Mouse (Mus musculus): ENCODE data around the gene Dnm1.

Dnm1 gene

GRCm38 (mm10) chr2:32275823-32276222, 77.3 kb downstream of the Dnm1 start:
- DNase-seq (ENCODE audit: low spot score): no peak

DNA sequence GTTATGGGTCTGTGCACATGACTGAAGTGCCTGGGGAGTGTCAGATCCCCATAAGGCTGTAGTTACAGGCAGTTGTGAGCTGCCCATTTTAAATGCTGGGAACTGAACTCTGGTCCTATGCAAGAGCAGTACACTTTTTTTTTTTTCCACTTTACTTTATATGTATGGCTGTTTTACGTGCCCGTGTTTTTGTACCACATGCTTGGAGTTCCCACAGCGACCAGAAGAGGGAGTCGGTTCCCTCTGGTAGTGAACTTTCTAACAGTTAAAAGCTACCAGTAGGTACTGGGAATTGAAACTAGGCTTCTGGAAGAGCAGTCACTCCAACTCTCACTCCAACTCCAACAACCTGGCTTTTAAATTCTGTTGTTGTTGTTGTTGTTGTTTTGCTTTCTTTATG, 92.5 kb downstream of the Dnm1 start:
- peak; percentile 71 for DNase-seq (ENCODE audit: low spot score)

- DNase-seq (ENCODE audit: low spot score): peak; percentile 88
These were observed 93.3 kb downstream of the Dnm1 start, which contains the start of gene Uck1 for GRCm38 (mm10) chr2:32259657-32260417. Uck1 (minus strand) TSS chr2:32260159.

GRCm38 (mm10) chr2:32258887-32259533, 94.1 kb downstream of the Dnm1 start:
- DNase-seq (ENCODE audit: low spot score): no peak

Data from T-cell, adult 2 months (primary cell).